Mouse (Mus musculus) liver, embryonic 14.5 days (tissue): ENCODE data around the gene Nmnat1. TPM values are rescaled to one million over a fixed set of nuclear protein-coding genes. Genes with fewer than 3 reads are reported as not detected.

Experiments used
- ATAC-seq: fragments of 200-750 bp; cut with Nextera tagmentation; 2 replicates; pipeline ENCODE4 v1.8.0; 2017; ENCODE audit warnings: moderate number of reproducible peaks, mild to moderate bottlenecking, moderate library complexity; ENCODE audit not compliant: insufficient read depth
- DNase-seq, 3 experiments: peaks; one replicate each; pipeline ENCODE4 v3.0.0-alpha.2; 2012 to 2013; ENCODE audit warnings: low read depth in 3 of 3, low spot score in 3 of 3
- H3K27ac ChIP-seq: fragments of 300-500 bp; sonication (generic); 2 replicates; pipeline ENCODE4 v1.5.1; 2014; ENCODE audit warnings: moderate library complexity, mild to moderate bottlenecking, control low read depth, inconsistent platforms
- H3K27me3 ChIP-seq: fragments of 300-500 bp; sonication (generic); 2 replicates; pipeline ENCODE4 v1.6.1; 2014; ENCODE audit warnings: mild to moderate bottlenecking, low read length, moderate library complexity; ENCODE audit not compliant: control insufficient read depth, insufficient read depth
- H3K36me3 ChIP-seq: fragments of 300-500 bp; sonication (generic); replicated peaks from 2 replicates; pipeline ENCODE4 v1.6.1; 2014; ENCODE audit warnings: low read depth; ENCODE audit not compliant: control insufficient read depth, insufficient read depth
- H3K4me1 ChIP-seq, 2 experiments: fragments of 200-500 bp in 1 of 2; fragments of 300-500 bp in 1 of 2; sonication (generic) in 1 of 2; replicated peaks; 2 replicates each; pipeline ENCODE4 v1.6.1; 2012 to 2014; ENCODE audit warnings: antibody characterized with exemption in 1 of 2, inconsistent platforms in 1 of 2, low read length in 1 of 2; ENCODE audit not compliant: control insufficient read depth in 2 of 2, insufficient read depth in 2 of 2
- H3K4me2 ChIP-seq: fragments of 300-500 bp; sonication (generic); 2 replicates; pipeline ENCODE4 v1.6.1; 2014; ENCODE audit warnings: low read depth, mild to moderate bottlenecking, control low read depth, moderate library complexity
- H3K4me3 ChIP-seq, 2 experiments: fragments of 200-500 bp in 1 of 2; fragments of 300-500 bp in 1 of 2; sonication (generic) in 1 of 2; 2 replicates each; pipeline ENCODE4 v1.5.1; 2012 to 2014; ENCODE audit warnings: low read depth in 2 of 2, low read length in 2 of 2, mild to moderate bottlenecking in 2 of 2, control low read depth in 1 of 2, inconsistent platforms in 1 of 2, moderate library complexity in 1 of 2; ENCODE audit not compliant: insufficient read depth in 1 of 2
- H3K9ac ChIP-seq: fragments of 300-500 bp; sonication (generic); replicated peaks from 2 replicates; pipeline ENCODE4 v1.6.1; 2014; ENCODE audit warnings: mild to moderate bottlenecking, control low read depth, moderate library complexity
- H3K9me3 ChIP-seq: fragments of 300-500 bp; sonication (generic); 2 replicates; pipeline ENCODE4 v1.6.1; 2016; ENCODE audit warnings: low read length, mixed read lengths; ENCODE audit not compliant: control insufficient read depth
- CTCF ChIP-seq: IDR thresholded peaks from 2 replicates; pipeline ENCODE4 v1.5.1; 2016; ENCODE audit warnings: antibody characterized with exemption, low read depth, control low read depth
- EP300 ChIP-seq: IDR thresholded peaks from 2 replicates; pipeline ENCODE4 v1.6.1; 2016; ENCODE audit warnings: antibody characterized with exemption, low read depth
- WGBS: fragments of 180-500 bp; shearing (Covaris S2); extraction: QIAGEN DNeasy Blood & Tissue Kit; methylation state at CpG from one replicate; pipeline ENCODE4 v1.1.7; 2014; ENCODE audit not compliant: insufficient replicate concordance; 5-methylcytosine and 5-hydroxymethylcytosine counted together
- polyA plus RNA-seq, 2 experiments: library from polyadenylated mRNA; depleted of rRNA in 1 of 2; stranded (reverse) in 1 of 2; unstranded in 1 of 2; fragments of >200 nt; fragmentation: Nextera tagmentation in 1 of 2; extraction: Ambion mirVana in 1 of 2; gene quantifications; 2 replicates each; pipeline versions ENCODE4 v1.2.1 to v1.2.3; 2012 to 2014

The Nmnat1 gene
- polyA plus RNA-seq, 2 experiments = 3.8 to 4.7 TPM

DNA sequence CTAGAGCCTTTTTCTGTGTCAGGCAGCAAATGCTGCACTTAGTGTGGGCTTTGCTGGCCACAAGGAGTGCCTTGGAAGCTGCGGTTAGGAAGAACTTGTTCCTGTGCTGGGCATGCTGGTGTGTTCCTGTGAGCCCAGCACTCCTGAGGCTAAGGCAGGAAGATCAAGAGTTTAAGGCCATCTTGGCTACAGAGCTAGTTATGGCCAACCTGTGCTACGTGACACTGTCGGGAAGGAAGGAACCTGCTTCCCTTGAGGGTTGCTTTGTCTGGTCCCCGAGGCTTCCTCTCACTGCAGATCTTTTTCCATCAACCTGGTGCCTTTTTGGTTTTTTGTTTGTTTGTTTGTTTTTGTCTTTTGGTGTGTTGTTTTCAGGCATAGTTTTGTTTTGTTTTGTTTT is 40.2 kb upstream of the Nmnat1 start:
- Histone ChIP-seq H3K9me3 (no peaks in the 10 kb centered on the region), H3K27ac (no peak overlapping the region), H3K4me2 (no peak overlapping the region), H3K4me1 (no peaks in the 10 kb centered on the region; a peak in 1 of 4 replicates), H3K9ac (no peak overlapping the region), H3K36me3 (no peaks in the 10 kb centered on the region), H3K27me3 (no peaks in the 10 kb centered on the region), H3K4me3 (no peak overlapping the region)
- DNase-seq = no peak
- no peak for ATAC-seq
- no peak for TF ChIP-seq CTCF
- no peak for TF ChIP-seq EP300
- WGBS = 58% methylated on average over 4 of the region's 4 CpGs

DNA sequence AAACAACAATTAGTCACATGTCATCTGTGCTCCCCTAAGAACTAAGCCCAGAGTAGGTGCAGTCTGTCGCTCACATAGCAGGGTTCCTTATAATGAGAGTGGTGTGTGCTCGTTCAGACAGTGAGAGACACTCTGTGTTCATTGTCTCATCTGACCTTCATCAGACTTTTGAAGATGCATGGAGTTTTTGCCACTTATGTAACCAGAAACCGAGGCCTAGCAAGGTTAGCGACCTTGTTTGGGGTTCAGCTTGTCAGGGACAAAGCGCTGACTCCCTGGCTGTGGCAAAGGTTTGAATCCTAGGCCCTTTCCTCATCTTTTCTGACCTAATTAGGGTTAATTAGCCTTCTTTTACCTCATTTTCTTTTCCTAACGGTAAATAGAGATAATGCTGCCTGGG is 39.0 kb upstream of the Nmnat1 start:
- TF ChIP-seq CTCF (no peak), EP300 (no peak)
- DNase-seq = no peak
- no peak overlapping the region for H3K4me3 ChIP-seq
- H3K4me1 ChIP-seq = no peaks in the 10 kb centered on the region; a peak in 1 of 4 replicates
- WGBS = 68% methylated on average over 6 of the region's 6 CpGs
- H3K36me3 ChIP-seq = no peaks in the 10 kb centered on the region
- H3K9me3 ChIP-seq = no peaks in the 10 kb centered on the region
- H3K27me3 ChIP-seq = peaks cover 3% of the 10 kb centered on the region; the same call in 1 of the 2 replicates
- no peak overlapping the region for H3K4me2 ChIP-seq
- no peak overlapping the region for H3K27ac ChIP-seq
- no peak overlapping the region for H3K9ac ChIP-seq
- no peak for ATAC-seq

DNA sequence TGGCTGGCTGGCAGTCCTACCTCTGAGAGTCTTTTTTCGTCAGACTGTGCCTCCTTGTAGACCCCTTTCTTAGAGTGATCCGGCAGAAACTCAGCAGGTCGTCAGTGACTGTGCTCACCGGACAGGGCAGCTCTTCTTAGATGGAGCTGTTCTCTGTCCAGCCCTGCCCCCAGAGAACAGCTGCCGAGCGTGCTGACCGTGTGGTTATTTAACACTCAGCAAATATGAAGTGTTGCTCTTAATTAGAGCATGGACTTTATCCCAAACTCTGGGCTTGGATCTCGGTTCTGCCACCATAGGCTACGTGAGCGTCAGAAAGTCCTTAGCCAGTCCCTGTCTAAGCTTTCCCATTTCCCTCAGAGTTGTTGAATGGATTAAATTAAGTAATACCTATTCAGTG is 36.3 kb upstream of the Nmnat1 start:
- TF ChIP-seq CTCF (no peak), EP300 (no peak)
- Histone ChIP-seq H3K4me2 (no peak overlapping the region), H3K36me3 (no peaks in the 10 kb centered on the region), H3K9me3 (no peaks in the 10 kb centered on the region), H3K9ac (no peak overlapping the region), H3K27ac (no peak overlapping the region), H3K4me3 (no peak overlapping the region), H3K4me1 (peaks cover 0 to 5% of the 10 kb centered on the region in 2 experiments; a peak in 2 of 4 replicates), H3K27me3 (peaks cover 3% of the 10 kb centered on the region; the same call in 1 of the 2 replicates)
- no peak for DNase-seq
- ATAC-seq = no peak
- 68% methylated on average over 10 of the region's 10 CpGs for WGBS

DNA sequence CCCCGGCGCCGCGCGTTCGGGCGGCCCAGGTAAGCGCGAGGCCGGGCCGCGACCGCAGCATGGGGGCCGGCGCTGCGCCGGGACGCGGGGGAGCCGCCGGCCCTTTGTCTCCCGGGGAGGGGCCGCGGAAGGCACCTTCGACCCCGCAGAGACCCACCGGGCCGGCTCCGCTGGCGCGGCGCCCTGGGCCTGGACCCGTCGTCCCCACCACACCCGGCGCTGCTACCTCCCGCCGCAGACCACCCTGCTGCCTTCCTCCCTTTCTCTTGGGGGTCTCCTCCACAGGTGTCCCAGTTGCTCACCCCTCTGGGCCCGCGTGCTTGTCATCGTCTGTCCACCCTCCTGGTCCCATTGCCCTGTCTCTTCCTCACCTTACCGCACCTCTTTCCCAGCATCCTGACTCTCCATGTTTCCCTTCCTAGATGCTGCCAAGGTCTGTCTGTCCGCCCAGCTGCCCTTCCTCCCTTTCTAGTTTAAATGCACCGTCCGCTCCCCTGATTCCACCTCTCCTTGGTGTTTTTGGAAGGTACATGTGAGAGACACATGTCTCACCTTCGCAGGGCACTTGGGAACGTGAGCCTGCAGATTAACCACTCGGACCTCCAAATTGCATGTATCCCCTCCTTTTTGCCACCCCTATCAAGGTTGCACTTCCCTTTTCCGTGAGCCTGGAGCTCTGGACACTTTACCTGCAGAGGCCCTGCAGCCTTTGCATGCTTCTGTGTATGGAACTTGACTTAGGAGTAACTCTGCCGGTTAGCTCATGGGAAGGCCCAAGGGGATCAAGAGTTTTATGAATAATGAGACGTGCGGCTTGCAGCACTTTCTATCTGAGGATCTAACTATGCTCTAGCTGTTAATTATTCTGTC is 33.6 kb upstream of the Nmnat1 start:
- H3K9me3 ChIP-seq = no peaks in the 10 kb centered on the region
- H3K27ac ChIP-seq = no peak overlapping the region
- ATAC-seq = no peak
- no peak for TF ChIP-seq CTCF
- no peak for TF ChIP-seq EP300
- WGBS = 6% methylated on average over 50 of the region's 52 CpGs
- peaks cover 0 to 5% of the 10 kb centered on the region in 2 experiments; a peak in 2 of 4 replicates for H3K4me1 ChIP-seq
- H3K4me2 ChIP-seq = peak overlapping the region; percentile 82
- DNase-seq = no peak
- peak overlapping the region; percentile 44 to 49 for H3K4me3 ChIP-seq
- peaks cover 3% of the 10 kb centered on the region; the same call in 1 of the 2 replicates for H3K27me3 ChIP-seq
- no peaks in the 10 kb centered on the region for H3K36me3 ChIP-seq
- H3K9ac ChIP-seq = peak overlapping the region; percentile 52

DNA sequence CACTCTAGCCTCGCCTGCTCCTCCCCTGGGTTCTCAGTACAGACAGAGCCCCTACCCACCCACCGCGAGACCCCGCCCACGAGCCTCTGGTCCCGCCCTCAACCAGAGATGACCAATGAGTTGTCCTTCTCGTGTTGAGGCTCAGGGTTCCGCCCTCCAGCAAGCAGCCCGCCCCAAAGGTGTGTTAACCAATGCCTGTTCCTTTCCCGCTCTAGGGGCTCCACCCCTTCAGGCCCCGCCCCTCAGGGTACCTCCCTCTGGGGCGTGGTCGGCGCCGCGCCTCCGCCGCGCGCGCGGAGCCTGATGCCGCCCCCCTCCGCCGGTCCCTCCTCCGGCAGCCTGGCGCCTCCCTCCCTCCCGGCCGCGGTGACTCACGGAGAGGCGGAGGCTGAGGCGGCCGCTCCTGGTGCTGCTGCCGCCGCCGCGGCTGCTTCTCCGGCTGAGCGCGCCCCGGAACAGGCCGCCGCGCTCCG is 32.9 kb upstream of the Nmnat1 start, which contains the start of gene Ctnnbip1:
Gene Ctnnbip1, plus strand, starts transcription at position 369 of the 473 bp plus-strand sequence.
- H3K9me3 ChIP-seq = no peaks in the 10 kb centered on the region
- peak within 1 kb of the TSS; percentile 82 for H3K4me2 ChIP-seq
- H3K4me3 ChIP-seq = peak within 1 kb of the TSS; percentile 44 to 49
- H3K4me1 ChIP-seq = peaks cover 0 to 5% of the 10 kb centered on the region in 2 experiments; a peak in 2 of 4 replicates
- peaks cover 3% of the 10 kb centered on the region; the same call in 1 of the 2 replicates for H3K27me3 ChIP-seq
- DNase-seq (peak; percentile 83 to 88 (median 86)), ATAC-seq (peak; percentile 97)
- no peak within 1 kb of the TSS for H3K27ac ChIP-seq
- H3K36me3 ChIP-seq = no peaks in the 10 kb centered on the region
- H3K9ac ChIP-seq = peak within 1 kb of the TSS; percentile 52
- 1% methylated on average over 33 of the region's 46 CpGs for WGBS
- TF ChIP-seq EP300 (no peak), CTCF (no peak)
